Mouse (Mus musculus) lung, embryonic 14.5 days (tissue): ENCODE measurements around the gene Aanat. TPM values are rescaled to one million over a fixed set of nuclear protein-coding genes. Genes with fewer than 3 reads are reported as not detected.
"Not testable (repeated sequence)": the region's sequence is repeated elsewhere in the genome, so short reads cannot be mapped to it uniquely, and the experiment has no call there.

ENCODE experiments used
- ATAC-seq: fragments of 200-750 bp; cut with Nextera tagmentation; 2 replicates; pipeline ENCODE4 v1.8.0; 2017; ENCODE audit warnings: mild to moderate bottlenecking, moderate TSS enrichment, moderate library complexity; ENCODE audit not compliant: insufficient read depth
- DNase-seq: peaks from one replicate; pipeline ENCODE4 v3.0.0-alpha.2; 2015
- H3K27ac ChIP-seq: fragments of 300-500 bp; sonication (generic); 2 replicates; pipeline ENCODE4 v1.5.1; 2014; ENCODE audit warnings: low read depth, mild to moderate bottlenecking, moderate library complexity
- H3K27me3 ChIP-seq: fragments of 300-500 bp; sonication (generic); 2 replicates; pipeline ENCODE4 v1.6.1; 2014; ENCODE audit warnings: low read length, control low read depth; ENCODE audit not compliant: insufficient read depth
- H3K36me3 ChIP-seq: fragments of 300-500 bp; sonication (generic); 2 replicates; pipeline ENCODE4 v1.6.1; 2014; ENCODE audit warnings: control low read depth; ENCODE audit not compliant: insufficient read depth
- H3K4me1 ChIP-seq: fragments of 300-500 bp; sonication (generic); 2 replicates; pipeline ENCODE4 v1.6.1; 2014; ENCODE audit warnings: antibody characterized with exemption, control low read depth; ENCODE audit not compliant: insufficient read depth
- H3K4me2 ChIP-seq: fragments of 300-500 bp; sonication (generic); 2 replicates; pipeline ENCODE4 v1.6.1; 2014; ENCODE audit warnings: mild to moderate bottlenecking
- H3K4me3 ChIP-seq: fragments of 300-500 bp; sonication (generic); 2 replicates; pipeline ENCODE4 v1.5.1; 2014; ENCODE audit warnings: low read depth, low read length
- H3K9ac ChIP-seq: fragments of 300-500 bp; sonication (generic); 2 replicates; pipeline ENCODE4 v1.6.1; 2014
- H3K9me3 ChIP-seq: fragments of 300-500 bp; sonication (generic); 2 replicates; pipeline ENCODE4 v1.6.1; 2016; ENCODE audit warnings: low read depth, low read length, control low read depth
- CTCF ChIP-seq: IDR thresholded peaks from 2 replicates; pipeline ENCODE4 v1.5.1; 2016; ENCODE audit warnings: antibody characterized with exemption, low read depth
- WGBS: fragments of 180-500 bp; shearing (Covaris S2); extraction: QIAGEN DNeasy Blood & Tissue Kit; methylation state at CpG from one replicate; pipeline ENCODE4 v1.1.7; 2014; 5-methylcytosine and 5-hydroxymethylcytosine counted together
- polyA plus RNA-seq: library from polyadenylated mRNA; unstranded; fragments of >200 nt; fragmentation: Nextera tagmentation; extraction: Ambion mirVana; gene quantifications from 2 replicates; pipeline ENCODE4 v1.2.1, GENCODE M21; 2014

The Aanat gene
- polyA plus RNA-seq, 1 experiment from 2014 or later: not detected

- Histone ChIP-seq H3K27me3 (no peaks in the 10 kb centered on the region), H3K36me3 (no peaks in the 10 kb centered on the region), H3K9ac (no peak overlapping the region), H3K9me3 (no peaks in the 10 kb centered on the region), H3K4me3 (no peak overlapping the region), H3K27ac (no peak overlapping the region), H3K4me1 (peaks cover 6% of the 10 kb centered on the region; the same call in 1 of the 2 replicates), H3K4me2 (no peak overlapping the region)
- TF ChIP-seq CTCF: peak; percentile 100
- peak; percentile 65 for ATAC-seq
- 37% methylated on average over 9 of the region's 9 CpGs for WGBS
- DNase-seq: peak; percentile 97
These were observed 42.5 kb downstream of the Aanat start for GRCm38 (mm10) chr11:116628712-116629111.

DNA sequence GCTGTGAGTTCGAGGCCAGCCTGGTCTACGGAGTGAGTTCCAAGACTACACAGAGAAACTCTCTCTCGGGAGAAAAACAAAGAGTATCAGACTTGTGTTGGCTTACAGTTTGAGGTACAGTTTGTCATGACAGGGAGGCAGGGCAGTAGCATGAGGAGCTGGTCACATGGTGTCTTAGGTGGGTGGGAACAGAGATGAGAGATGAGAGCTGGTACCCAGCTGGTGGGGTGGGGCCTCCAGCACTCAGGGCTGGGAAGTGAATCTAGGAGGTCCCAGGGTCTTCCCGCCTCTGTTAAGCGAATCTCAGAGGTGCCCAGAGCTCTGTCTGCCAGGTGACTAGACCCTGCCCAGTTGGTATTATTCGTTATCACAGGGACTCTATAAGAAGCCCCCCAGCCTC, 43.2 kb downstream of the Aanat start:
- H3K4me2 ChIP-seq: no peak overlapping the region
- H3K4me3 ChIP-seq: no peak overlapping the region
- H3K4me1 ChIP-seq: peaks cover 2% of the 10 kb centered on the region; the same call in 1 of the 2 replicates
- H3K27me3 ChIP-seq: no peaks in the 10 kb centered on the region
- no peak overlapping the region for H3K9ac ChIP-seq
- ATAC-seq (no peak), DNase-seq (no peak)
- WGBS: 81% methylated on average over 6 of the region's 6 CpGs
- TF ChIP-seq CTCF: no peak
- H3K9me3 ChIP-seq: no peaks in the 10 kb centered on the region
- H3K36me3 ChIP-seq: no peaks in the 10 kb centered on the region
- H3K27ac ChIP-seq: no peak overlapping the region

DNA sequence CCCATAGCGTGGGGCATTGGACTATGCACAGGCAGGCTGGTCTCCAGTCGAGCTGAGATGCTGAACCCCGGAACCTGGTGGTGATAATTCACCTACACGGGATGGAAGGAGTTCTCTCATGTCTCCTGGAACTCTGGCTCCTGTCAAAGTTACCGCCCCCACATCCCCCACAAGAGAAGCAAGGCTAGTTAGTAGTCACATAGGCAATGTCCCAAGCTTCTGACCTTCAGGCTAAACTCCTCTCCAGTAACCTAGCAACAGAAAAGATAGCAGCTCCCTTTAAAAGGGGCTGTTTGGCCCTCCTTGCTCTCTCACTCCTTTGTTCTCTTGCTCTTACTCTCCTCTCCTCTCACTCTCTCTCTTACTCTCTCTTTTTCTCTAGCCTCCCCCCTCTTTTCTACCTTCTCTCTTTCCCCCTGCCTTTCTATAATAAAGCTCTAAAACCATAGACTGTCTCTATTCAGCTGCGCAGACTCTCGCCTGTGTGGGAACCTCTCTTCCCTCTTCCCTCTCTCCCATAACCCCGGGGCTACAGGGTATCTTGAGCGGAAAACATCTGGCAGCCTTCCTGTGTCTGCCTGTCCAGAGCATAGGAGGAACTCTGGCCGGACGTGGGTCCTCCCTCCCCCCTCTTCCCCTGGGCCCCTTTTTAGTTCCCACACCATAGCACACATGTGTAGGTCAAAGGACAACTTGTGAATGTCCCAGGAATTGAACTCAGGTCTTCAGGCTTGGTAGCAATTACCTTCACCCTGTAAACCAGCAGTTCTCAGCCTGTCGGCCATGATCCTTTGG, 44.1 kb downstream of the Aanat start:
- Histone ChIP-seq H3K9me3 (no peaks in the 10 kb centered on the region), H3K4me3 (no peak overlapping the region), H3K36me3 (no peaks in the 10 kb centered on the region), H3K27me3 (no peaks in the 10 kb centered on the region), H3K4me2 (no peak overlapping the region), H3K27ac (no peak overlapping the region), H3K9ac (no peak overlapping the region), H3K4me1 (no peaks in the 10 kb centered on the region)
- ATAC-seq (no peak), DNase-seq (peak; percentile 39)
- TF ChIP-seq CTCF: no peak
- WGBS: 33% methylated on average over 12 of the region's 12 CpGs

DNA sequence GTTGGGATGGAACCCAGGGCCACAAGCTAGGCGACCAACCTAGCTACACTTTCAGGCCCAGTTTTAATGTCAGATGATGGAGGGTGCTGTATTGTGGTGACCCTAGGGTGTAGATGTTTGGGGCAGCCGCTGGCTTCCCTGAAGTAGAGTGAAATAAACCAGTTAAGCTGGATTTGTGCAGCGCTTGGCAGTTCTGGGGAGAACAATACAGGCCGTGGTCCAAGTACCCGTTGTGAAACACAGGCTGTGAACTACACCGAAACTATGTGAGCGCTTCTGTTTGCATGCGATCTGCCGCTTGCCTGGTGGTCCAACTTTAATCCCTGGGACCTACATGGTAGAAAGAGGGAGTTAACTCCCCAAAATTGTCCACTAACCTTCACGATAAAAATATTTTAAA, 46.7 kb downstream of the Aanat start:
- Histone ChIP-seq H3K27ac (no peak overlapping the region), H3K9me3 (no peaks in the 10 kb centered on the region), H3K4me1 (no peaks in the 10 kb centered on the region), H3K36me3 (no peaks in the 10 kb centered on the region), H3K4me2 (no peak overlapping the region), H3K9ac (no peak overlapping the region), H3K27me3 (no peaks in the 10 kb centered on the region), H3K4me3 (no peak overlapping the region)
- no peak for TF ChIP-seq CTCF
- WGBS: 73% methylated on average over 10 of the region's 10 CpGs
- ATAC-seq: no peak
- peak; percentile 46 for DNase-seq

GRCm38 (mm10) chr11:116636607-116637006, 50.4 kb downstream of the Aanat start:
- not testable (repeated sequence) for H3K36me3 ChIP-seq, ATAC-seq
- WGBS: 70% methylated on average over 8 of the region's 8 CpGs

GRCm38 (mm10) chr11:116641168-116641567, 54.9 kb downstream of the Aanat start:
- peak; percentile 50 for TF ChIP-seq CTCF
- WGBS: 49% methylated on average over 5 of the region's 5 CpGs
- no peak overlapping the region for H3K9ac ChIP-seq
- no peak overlapping the region for H3K4me3 ChIP-seq
- ATAC-seq (no peak), DNase-seq (peak; percentile 63)
- H3K4me2 ChIP-seq: no peak overlapping the region
- no peaks in the 10 kb centered on the region for H3K36me3 ChIP-seq
- H3K9me3 ChIP-seq: no peaks in the 10 kb centered on the region
- H3K4me1 ChIP-seq: peaks cover 9% of the 10 kb centered on the region; the same call in 1 of the 2 replicates
- H3K27ac ChIP-seq: no peak overlapping the region
- no peaks in the 10 kb centered on the region for H3K27me3 ChIP-seq

More at GRCm38 (mm10) chr11:116636607-116637006, 50.4 kb downstream of the Aanat start:
- DNase-seq, H3K27ac ChIP-seq, H3K9me3 ChIP-seq, H3K9ac ChIP-seq, H3K4me3 ChIP-seq, H3K4me1 ChIP-seq, H3K4me2 ChIP-seq, H3K27me3 ChIP-seq: not testable (repeated sequence)
- peak; percentile 33 for TF ChIP-seq CTCF

DNA sequence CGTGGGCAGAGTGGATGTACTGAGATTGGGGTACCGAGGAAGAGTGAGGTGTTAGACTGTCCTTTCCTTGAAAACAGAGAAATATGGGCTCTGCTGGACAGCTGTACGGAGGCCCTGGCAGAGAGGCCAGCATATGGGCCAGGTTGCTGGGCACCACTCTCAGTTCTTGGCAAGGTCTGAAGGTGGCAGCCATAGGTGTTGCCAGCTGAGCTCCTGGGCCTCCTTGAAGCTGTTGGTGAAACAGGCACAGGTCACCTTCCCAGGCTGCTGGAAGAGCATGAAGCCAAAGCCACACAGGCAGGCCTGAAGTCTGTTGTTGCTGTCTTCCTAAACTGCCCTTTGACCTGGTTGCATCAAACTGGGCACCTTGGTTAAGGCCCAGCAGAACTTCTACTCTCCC, 55.5 kb downstream of the Aanat start:
- no peak for ATAC-seq
- H3K27ac ChIP-seq: no peak overlapping the region
- TF ChIP-seq CTCF: no peak
- no peaks in the 10 kb centered on the region for H3K36me3 ChIP-seq
- H3K27me3 ChIP-seq: no peaks in the 10 kb centered on the region
- DNase-seq: no peak
- 60% methylated on average over 3 of the region's 3 CpGs for WGBS
- no peaks in the 10 kb centered on the region for H3K9me3 ChIP-seq
- H3K4me3 ChIP-seq: no peak overlapping the region
- no peak overlapping the region for H3K4me2 ChIP-seq
- no peak overlapping the region for H3K9ac ChIP-seq
- peaks cover 11% of the 10 kb centered on the region; the same call in 1 of the 2 replicates for H3K4me1 ChIP-seq
